Mouse (Mus musculus): Measurements from ENCODE around the gene Slc22a6. TPM values are rescaled to one million over a fixed set of nuclear protein-coding genes. Genes with fewer than 3 reads are reported as not detected.

Gene Slc22a6
- polyA plus RNA-seq, 1 experiment from 2014 or later, result not detected

GRCm38 (mm10) chr19:8630826-8631225, 13.0 kb downstream of the Slc22a6 start:
- Histone ChIP-seq H3K27ac (ENCODE audit: low read length) (no peak overlapping the region), H3K4me1 (ENCODE audit: control insufficient read depth, insufficient read depth, low read length) (no peaks in the 10 kb centered on the region), H3K4me2 (ENCODE audit: low read depth, low read length) (no peak overlapping the region), H3K9me3 (ENCODE audit: control insufficient read depth, low read length) (no peaks in the 10 kb centered on the region), H3K36me3 (ENCODE audit: control insufficient read depth, insufficient read depth, low read length) (no peaks in the 10 kb centered on the region), H3K27me3 (replicated peaks; ENCODE audit: control insufficient read depth, insufficient read depth, low read length) (no peaks in the 10 kb centered on the region), H3K4me3 (ENCODE audit: low read length) (no peak overlapping the region), H3K9ac (ENCODE audit: low read depth, low read length) (no peak overlapping the region)
- ATAC-seq, result no peak
- WGBS, result 73% methylated on average over 6 of the region's 6 CpGs

DNA sequence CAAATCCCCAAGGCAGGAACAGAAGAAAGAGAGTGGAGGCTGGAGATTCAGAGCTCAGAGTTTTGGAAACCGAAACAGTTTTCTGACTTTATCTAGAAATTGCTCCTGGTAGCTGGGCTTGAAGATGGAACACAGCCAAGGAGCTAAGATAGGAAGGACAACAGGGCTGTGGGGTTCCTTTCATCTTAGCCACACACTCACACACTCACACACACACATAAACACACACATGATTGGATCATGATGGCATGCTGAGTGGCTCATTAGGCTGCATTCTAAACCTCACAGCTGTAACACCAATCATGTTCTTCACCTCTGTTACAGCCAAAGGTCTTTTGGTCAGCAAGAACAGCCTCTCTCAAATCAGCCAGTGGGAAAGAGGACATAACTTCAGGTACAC, 14.2 kb downstream of the Slc22a6 start:
- H3K27ac ChIP-seq (ENCODE audit: low read length), result no peak overlapping the region
- H3K9ac ChIP-seq (ENCODE audit: low read depth, low read length), result no peak overlapping the region
- H3K4me2 ChIP-seq (ENCODE audit: low read depth, low read length), result no peak overlapping the region
- ATAC-seq, result no peak
- no peaks in the 10 kb centered on the region for H3K9me3 ChIP-seq (ENCODE audit: control insufficient read depth, low read length)
- H3K4me1 ChIP-seq (ENCODE audit: control insufficient read depth, insufficient read depth, low read length), result no peaks in the 10 kb centered on the region
- H3K27me3 ChIP-seq (replicated peaks; ENCODE audit: control insufficient read depth, insufficient read depth, low read length), result no peaks in the 10 kb centered on the region
- no peaks in the 10 kb centered on the region for H3K36me3 ChIP-seq (ENCODE audit: control insufficient read depth, insufficient read depth, low read length)
- WGBS, result 77% methylated on average over 1 of the region's 1 CpGs
- no peak overlapping the region for H3K4me3 ChIP-seq (ENCODE audit: low read length)

- no peak for ATAC-seq
- 46% methylated on average over 5 of the region's 5 CpGs for WGBS
- no peak overlapping the region for H3K4me2 ChIP-seq (ENCODE audit: low read depth, low read length)
- H3K36me3 ChIP-seq (ENCODE audit: control insufficient read depth, insufficient read depth, low read length), result no peaks in the 10 kb centered on the region
- no peak overlapping the region for H3K4me3 ChIP-seq (ENCODE audit: low read length)
- no peak overlapping the region for H3K27ac ChIP-seq (ENCODE audit: low read length)
- H3K9me3 ChIP-seq (ENCODE audit: control insufficient read depth, low read length), result no peaks in the 10 kb centered on the region
- H3K9ac ChIP-seq (ENCODE audit: low read depth, low read length), result no peak overlapping the region
- H3K4me1 ChIP-seq (ENCODE audit: control insufficient read depth, insufficient read depth, low read length), result no peaks in the 10 kb centered on the region
- H3K27me3 ChIP-seq (replicated peaks; ENCODE audit: control insufficient read depth, insufficient read depth, low read length), result no peaks in the 10 kb centered on the region
Observed at GRCm38 (mm10) chr19:8642086-8642485, 24.2 kb downstream of the Slc22a6 start.

DNA sequence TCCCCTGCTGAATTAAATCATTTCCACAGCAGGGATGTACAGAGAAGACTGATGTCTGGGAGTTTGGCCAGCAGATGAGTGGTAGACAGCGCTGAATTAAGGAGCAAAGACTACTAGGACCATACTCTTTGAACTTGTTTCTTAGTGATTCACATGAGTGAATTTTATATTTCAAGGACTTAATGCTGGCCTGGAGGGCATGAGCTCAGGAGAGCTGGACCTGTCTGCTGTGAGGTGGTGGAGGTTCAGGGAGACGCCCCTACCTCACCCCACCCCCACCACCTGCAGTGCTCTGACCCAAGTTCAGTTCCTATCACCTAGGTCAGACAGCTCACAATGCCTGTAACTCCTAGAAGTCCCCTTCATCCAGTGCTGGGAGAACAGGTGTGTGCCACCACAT, 28.6 kb downstream of the Slc22a6 start:
- 50% methylated on average over 2 of the region's 2 CpGs for WGBS
- no peaks in the 10 kb centered on the region for H3K27me3 ChIP-seq (replicated peaks; ENCODE audit: control insufficient read depth, insufficient read depth, low read length)
- no peak overlapping the region for H3K4me3 ChIP-seq (ENCODE audit: low read length)
- ATAC-seq, result no peak
- no peaks in the 10 kb centered on the region for H3K4me1 ChIP-seq (ENCODE audit: control insufficient read depth, insufficient read depth, low read length)
- H3K36me3 ChIP-seq (ENCODE audit: control insufficient read depth, insufficient read depth, low read length), result no peaks in the 10 kb centered on the region
- H3K4me2 ChIP-seq (ENCODE audit: low read depth, low read length), result no peak overlapping the region
- H3K27ac ChIP-seq (ENCODE audit: low read length), result no peak overlapping the region
- H3K9me3 ChIP-seq (ENCODE audit: control insufficient read depth, low read length), result no peaks in the 10 kb centered on the region
- H3K9ac ChIP-seq (ENCODE audit: low read depth, low read length), result no peak overlapping the region

GRCm38 (mm10) chr19:8655833-8656232, 38.0 kb downstream of the Slc22a6 start:
- H3K27me3 ChIP-seq (replicated peaks; ENCODE audit: control insufficient read depth, insufficient read depth, low read length), result no peaks in the 10 kb centered on the region

GRCm38 (mm10) chr19:8656341-8656740, 38.5 kb downstream of the Slc22a6 start:
- H3K9me3 ChIP-seq (ENCODE audit: control insufficient read depth, low read length), result no peaks in the 10 kb centered on the region
- no peak for ATAC-seq
- H3K27ac ChIP-seq (ENCODE audit: low read length), result peak overlapping the region; percentile 51; the same call in 1 of the 2 replicates
- WGBS, result 79% methylated on average over 4 of the region's 4 CpGs
- H3K4me2 ChIP-seq (ENCODE audit: low read depth, low read length), result no peak overlapping the region
- no peaks in the 10 kb centered on the region for H3K27me3 ChIP-seq (replicated peaks; ENCODE audit: control insufficient read depth, insufficient read depth, low read length)
- peaks cover 3% of the 10 kb centered on the region; the same call in 1 of the 2 replicates for H3K4me1 ChIP-seq (ENCODE audit: control insufficient read depth, insufficient read depth, low read length)
- H3K9ac ChIP-seq (ENCODE audit: low read depth, low read length), result no peak overlapping the region
- no peak overlapping the region for H3K4me3 ChIP-seq (ENCODE audit: low read length)
- no peaks in the 10 kb centered on the region for H3K36me3 ChIP-seq (ENCODE audit: control insufficient read depth, insufficient read depth, low read length)

More at GRCm38 (mm10) chr19:8655833-8656232, 38.0 kb downstream of the Slc22a6 start:
- peaks cover 3% of the 10 kb centered on the region; the same call in 1 of the 2 replicates for H3K4me1 ChIP-seq (ENCODE audit: control insufficient read depth, insufficient read depth, low read length)
- no peak overlapping the region for H3K4me3 ChIP-seq (ENCODE audit: low read length)
- H3K27ac ChIP-seq (ENCODE audit: low read length), result peak overlapping the region; percentile 51; the same call in 1 of the 2 replicates
- no peak overlapping the region for H3K4me2 ChIP-seq (ENCODE audit: low read depth, low read length)
- no peak for ATAC-seq
- H3K36me3 ChIP-seq (ENCODE audit: control insufficient read depth, insufficient read depth, low read length), result no peaks in the 10 kb centered on the region
- no peak overlapping the region for H3K9ac ChIP-seq (ENCODE audit: low read depth, low read length)
- no peaks in the 10 kb centered on the region for H3K9me3 ChIP-seq (ENCODE audit: control insufficient read depth, low read length)

- H3K9me3 ChIP-seq (ENCODE audit: control insufficient read depth, low read length), result no peaks in the 10 kb centered on the region
- peak overlapping the region; percentile 66 for H3K9ac ChIP-seq (ENCODE audit: low read depth, low read length)
- H3K27ac ChIP-seq (ENCODE audit: low read length), result no peak overlapping the region
- H3K4me2 ChIP-seq (ENCODE audit: low read depth, low read length), result peak overlapping the region; percentile 99
- ATAC-seq, result 0 out of 2 replicates have a peak, but pooled peaks have one; percentile 22
- no peaks in the 10 kb centered on the region for H3K27me3 ChIP-seq (replicated peaks; ENCODE audit: control insufficient read depth, insufficient read depth, low read length)
- H3K36me3 ChIP-seq (ENCODE audit: control insufficient read depth, insufficient read depth, low read length), result no peaks in the 10 kb centered on the region
- peak overlapping the region; percentile 52 for H3K4me3 ChIP-seq (ENCODE audit: low read length)
- 2% methylated on average over 35 of the region's 35 CpGs for WGBS
- H3K4me1 ChIP-seq (ENCODE audit: control insufficient read depth, insufficient read depth, low read length), result peaks cover 13% of the 10 kb centered on the region; the same call in 1 of the 2 replicates
Observed at GRCm38 (mm10) chr19:8661821-8662307, 44.0 kb downstream of the Slc22a6 start.

DNA sequence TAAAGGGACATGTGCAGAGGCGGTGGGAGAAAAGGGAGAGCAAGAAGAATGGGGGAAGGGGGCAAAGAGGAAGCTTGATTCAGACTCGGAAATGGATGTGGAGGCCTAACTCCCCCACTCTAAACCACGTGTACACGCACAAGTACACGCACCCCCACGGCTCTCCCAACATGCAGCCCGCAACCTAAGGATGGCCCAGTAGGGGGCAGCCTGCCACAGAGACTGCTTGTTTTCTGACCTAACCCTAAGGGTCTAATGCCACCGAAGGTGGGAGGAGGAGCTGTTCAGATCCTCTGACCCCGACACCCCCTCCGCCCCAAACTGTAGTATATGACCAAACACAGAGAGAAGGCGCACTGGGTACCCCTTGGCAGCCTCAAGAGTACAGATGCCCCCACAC, 44.5 kb downstream of the Slc22a6 start:
- WGBS, result 3% methylated on average over 11 of the region's 11 CpGs
- ATAC-seq, result 0 out of 2 replicates have a peak, but pooled peaks have one; percentile 27
- H3K27me3 ChIP-seq (replicated peaks; ENCODE audit: control insufficient read depth, insufficient read depth, low read length), result no peaks in the 10 kb centered on the region
- no peaks in the 10 kb centered on the region for H3K9me3 ChIP-seq (ENCODE audit: control insufficient read depth, low read length)
- H3K27ac ChIP-seq (ENCODE audit: low read length), result no peak overlapping the region
- H3K4me1 ChIP-seq (ENCODE audit: control insufficient read depth, insufficient read depth, low read length), result peaks cover 15% of the 10 kb centered on the region; the same call in 1 of the 2 replicates
- no peaks in the 10 kb centered on the region for H3K36me3 ChIP-seq (ENCODE audit: control insufficient read depth, insufficient read depth, low read length)
- H3K9ac ChIP-seq (ENCODE audit: low read depth, low read length), result peak overlapping the region; percentile 66
- H3K4me3 ChIP-seq (ENCODE audit: low read length), result peak overlapping the region; percentile 52
- peak overlapping the region; percentile 99 for H3K4me2 ChIP-seq (ENCODE audit: low read depth, low read length)

DNA sequence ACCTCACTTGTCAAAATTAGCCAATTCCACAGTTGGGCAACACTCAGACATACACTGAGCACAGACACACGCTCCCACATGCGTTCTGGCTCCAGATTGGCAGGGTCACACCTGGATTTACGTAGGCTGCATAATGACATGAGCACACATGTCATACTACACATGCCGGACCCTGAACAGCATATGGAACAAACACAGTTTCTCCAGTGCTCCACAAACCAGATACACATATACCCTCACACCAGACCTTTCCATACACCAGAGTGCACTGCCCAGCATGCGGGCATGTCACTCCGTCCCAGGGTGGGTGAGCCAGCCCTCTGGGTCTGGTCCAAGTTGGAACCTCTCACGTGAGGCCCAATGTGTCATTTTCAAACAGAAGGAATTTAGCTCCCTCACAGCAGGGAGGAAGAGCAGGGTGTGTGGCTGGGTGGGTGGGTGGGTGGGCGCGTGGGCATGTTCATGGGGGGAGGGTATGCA, 45.6 kb downstream of the Slc22a6 start, which contains the start of gene Chrm1:
TSS of gene Chrm1 (plus strand) at position 430 of the 480 bp plus-strand sequence.
- Histone ChIP-seq H3K27me3 (replicated peaks; ENCODE audit: control insufficient read depth, insufficient read depth, low read length) (no peaks in the 10 kb centered on the region), H3K9me3 (ENCODE audit: control insufficient read depth, low read length) (no peaks in the 10 kb centered on the region), H3K27ac (ENCODE audit: low read length) (no peak within 1 kb of the TSS), H3K4me2 (ENCODE audit: low read depth, low read length) (peak within 1 kb of the TSS; percentile 99), H3K36me3 (ENCODE audit: control insufficient read depth, insufficient read depth, low read length) (no peaks in the 10 kb centered on the region), H3K4me3 (ENCODE audit: low read length) (peak within 1 kb of the TSS; percentile 52; the same call in 1 of the 2 replicates), H3K9ac (ENCODE audit: low read depth, low read length) (no peak within 1 kb of the TSS), H3K4me1 (ENCODE audit: control insufficient read depth, insufficient read depth, low read length) (peaks cover 15% of the 10 kb centered on the region; the same call in 1 of the 2 replicates)
- 71% methylated on average over 9 of the region's 9 CpGs for WGBS
- peak; percentile 17; the same call in 1 of the 2 replicates for ATAC-seq

Data from intestine, embryonic 16.5 days (tissue).